Mouse (Mus musculus) bone marrow macrophage, adult 2 months (primary cell): ENCODE results near the gene Ngfr. TPM values are rescaled to one million over a fixed set of nuclear protein-coding genes. Genes with fewer than 3 reads are reported as not detected.
"Not testable (repeated sequence)": the region's sequence is repeated elsewhere in the genome, so short reads cannot be mapped to it uniquely, and the experiment has no call there.

Experiments
- H3K27ac ChIP-seq: 2 replicates; pipeline ENCODE4 v1.5.1; 2012; ENCODE audit warnings: low read depth, low read length; ENCODE audit not compliant: insufficient read depth
- H3K4me1 ChIP-seq: 2 replicates; pipeline ENCODE4 v1.6.1; 2012; ENCODE audit warnings: low read length; ENCODE audit not compliant: control insufficient read depth, insufficient read depth
- H3K4me3 ChIP-seq: 2 replicates; pipeline ENCODE4 v1.5.1; 2012; ENCODE audit warnings: mild to moderate bottlenecking, low read length, moderate library complexity; ENCODE audit not compliant: insufficient read depth
- CTCF ChIP-seq: IDR thresholded peaks from 2 replicates; pipeline ENCODE4 v1.5.1; 2012; ENCODE audit warnings: low read depth, mild to moderate bottlenecking, low read length, moderate library complexity
- POLR2A ChIP-seq: IDR thresholded peaks from 2 replicates; pipeline ENCODE4 v1.6.1; 2012; ENCODE audit warnings: mild to moderate bottlenecking, low read depth, low read length, borderline replicate concordance
- polyA plus RNA-seq: library from polyadenylated mRNA; stranded (reverse); fragments of >200 nt; gene quantifications from 2 replicates; pipeline ENCODE4 v1.2.4, GENCODE M21; 2012; ENCODE audit not compliant: missing spikeins, insufficient read depth, insufficient read length

Gene Ngfr
- polyA plus RNA-seq, 1 experiment = not detected

DNA sequence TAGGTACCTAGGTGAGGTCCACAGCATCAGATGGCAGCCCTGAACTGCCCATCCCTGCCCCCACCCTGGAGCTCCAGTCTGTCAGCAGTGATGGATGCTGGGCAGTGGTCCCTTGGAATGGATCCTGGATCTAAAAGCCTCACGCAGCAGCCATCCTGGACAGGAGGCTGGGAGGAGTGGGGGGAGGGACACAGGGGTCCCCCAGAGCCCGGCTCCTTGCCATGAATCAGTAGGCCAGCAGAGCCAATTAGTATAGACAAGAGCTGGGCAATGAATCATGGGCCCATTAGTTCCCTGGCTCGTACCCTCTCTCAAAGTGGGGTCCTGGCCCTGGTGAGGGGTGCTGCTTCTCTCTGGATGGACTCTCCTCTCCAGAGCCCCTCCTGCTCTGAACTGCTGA is 31.5 kb upstream of the Ngfr start:
- Histone ChIP-seq H3K4me1 (no peaks in the 10 kb centered on the region), H3K4me3 (no peak overlapping the region)
- TF ChIP-seq POLR2A (no peak), CTCF (no peak)

GRCm38 (mm10) chr11:95617785-95618465 is 30.4 kb upstream of the Ngfr start:
- Histone ChIP-seq H3K4me3 (no peak overlapping the region), H3K27ac (no peak overlapping the region), H3K4me1 (no peaks in the 10 kb centered on the region)
- no peak for TF ChIP-seq CTCF
- TF ChIP-seq POLR2A = no peak

More for the DNA sequence above, 31.5 kb upstream of the Ngfr start:
- H3K27ac ChIP-seq = no peak overlapping the region

DNA sequence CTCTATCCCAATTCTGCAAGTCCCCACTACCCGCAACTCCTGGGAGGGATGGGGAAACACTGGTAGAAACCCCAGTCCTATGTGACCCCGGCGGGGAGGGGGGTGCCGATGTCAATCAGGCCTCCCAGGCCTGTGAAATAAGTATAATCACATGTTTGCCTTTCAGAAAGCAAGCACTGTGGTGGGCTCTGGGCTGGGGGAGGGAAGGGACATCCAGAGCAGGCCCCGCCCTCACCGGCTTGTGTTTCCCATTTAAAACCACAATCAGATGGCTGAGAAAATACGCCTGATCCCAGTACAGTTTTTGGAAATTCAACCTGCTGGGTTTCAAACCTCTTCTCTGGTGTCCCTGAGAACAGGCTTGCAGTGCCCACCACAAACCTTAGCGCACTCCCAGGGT is 27.2 kb upstream of the Ngfr start:
- TF ChIP-seq CTCF = no peak
- Histone ChIP-seq H3K4me3 (no peak overlapping the region), H3K4me1 (no peaks in the 10 kb centered on the region), H3K27ac (no peak overlapping the region)

DNA sequence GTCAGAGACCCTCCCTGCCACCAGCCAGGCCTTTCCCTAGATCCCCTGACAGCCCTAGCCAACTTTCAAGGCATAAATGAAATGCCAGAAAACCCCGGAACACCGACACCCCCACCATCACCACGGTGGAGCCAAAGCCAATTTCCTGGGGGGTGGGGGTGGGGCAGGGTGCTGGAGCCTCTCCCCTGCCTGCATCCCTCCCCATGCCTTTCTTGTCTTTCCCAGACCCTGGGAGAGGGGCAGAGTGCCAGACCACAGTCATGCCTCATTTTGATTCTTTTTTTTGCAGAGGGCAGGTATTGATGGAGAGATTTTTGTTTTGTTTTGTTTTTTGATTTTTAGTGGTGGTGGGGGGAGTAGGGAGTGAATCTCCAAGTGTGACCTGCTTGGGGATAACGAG is 23.7 kb upstream of the Ngfr start:
- Histone ChIP-seq H3K4me3 (no peak overlapping the region), H3K4me1 (no peaks in the 10 kb centered on the region), H3K27ac (no peak overlapping the region)
- TF ChIP-seq POLR2A (no peak), CTCF (no peak)

DNA sequence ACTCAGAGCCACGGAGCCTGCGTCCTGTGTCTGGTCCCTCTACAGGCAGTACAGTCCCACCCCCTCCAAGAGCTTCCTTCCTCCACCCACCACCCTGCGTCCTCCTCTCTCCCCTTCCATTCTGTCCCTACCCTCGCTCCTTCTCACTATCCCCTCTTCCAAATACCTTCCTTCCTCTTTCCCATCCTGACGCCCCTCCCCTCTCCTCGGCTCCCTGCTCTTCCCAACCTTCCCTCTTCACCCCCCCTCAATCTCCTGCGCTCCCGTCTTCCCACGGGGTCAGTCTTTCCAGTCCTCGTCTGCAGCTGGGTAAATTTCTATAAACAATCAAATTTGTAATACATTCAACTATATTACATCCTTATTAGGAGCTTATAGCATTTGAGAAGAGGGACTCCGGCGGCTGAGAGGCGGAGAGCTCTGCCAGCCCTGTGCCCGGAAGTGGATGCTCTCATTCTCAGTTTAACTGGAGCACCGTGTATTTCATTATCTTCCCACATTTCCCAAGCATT is 22.9 kb upstream of the Ngfr start:
- TF ChIP-seq CTCF (no peak), POLR2A (no peak)
- Histone ChIP-seq H3K4me1 (no peaks in the 10 kb centered on the region), H3K4me3 (no peak overlapping the region), H3K27ac (no peak overlapping the region)

DNA sequence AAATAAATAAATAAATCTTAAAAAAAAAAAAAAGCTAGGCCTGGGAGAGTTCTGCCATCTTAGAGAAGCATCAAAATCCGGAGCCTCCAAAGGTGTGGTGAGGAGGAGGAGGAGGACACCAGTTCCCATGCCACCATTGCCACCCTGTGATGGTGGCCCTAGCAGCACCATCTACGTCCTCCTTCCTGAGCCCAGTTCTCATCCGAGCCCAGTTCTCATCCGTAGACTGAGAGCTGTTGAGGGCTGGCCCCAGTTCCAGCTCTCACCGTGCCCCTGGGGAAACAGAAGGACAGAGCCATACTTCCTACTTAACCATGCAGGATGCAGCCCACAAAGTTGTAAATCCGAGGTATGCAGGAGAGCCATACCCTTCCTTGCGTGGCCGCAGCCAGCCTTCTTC is 22.4 kb upstream of the Ngfr start:
- Histone ChIP-seq H3K4me3 (no peak overlapping the region), H3K4me1 (no peaks in the 10 kb centered on the region), H3K27ac (no peak overlapping the region)
- no peak for TF ChIP-seq CTCF
- TF ChIP-seq POLR2A = no peak

GRCm38 (mm10) chr11:95607286-95607685 is 19.8 kb upstream of the Ngfr start:
- not testable (repeated sequence) for H3K4me3 ChIP-seq, H3K27ac ChIP-seq, H3K4me1 ChIP-seq

- Histone ChIP-seq H3K4me3 (no peak overlapping the region), H3K4me1 (no peaks in the 10 kb centered on the region; the same call in 1 of the 2 replicates), H3K27ac (no peak overlapping the region)
- TF ChIP-seq CTCF = no peak
These were observed 10.9 kb upstream of the Ngfr start for GRCm38 (mm10) chr11:95598214-95599062.

DNA sequence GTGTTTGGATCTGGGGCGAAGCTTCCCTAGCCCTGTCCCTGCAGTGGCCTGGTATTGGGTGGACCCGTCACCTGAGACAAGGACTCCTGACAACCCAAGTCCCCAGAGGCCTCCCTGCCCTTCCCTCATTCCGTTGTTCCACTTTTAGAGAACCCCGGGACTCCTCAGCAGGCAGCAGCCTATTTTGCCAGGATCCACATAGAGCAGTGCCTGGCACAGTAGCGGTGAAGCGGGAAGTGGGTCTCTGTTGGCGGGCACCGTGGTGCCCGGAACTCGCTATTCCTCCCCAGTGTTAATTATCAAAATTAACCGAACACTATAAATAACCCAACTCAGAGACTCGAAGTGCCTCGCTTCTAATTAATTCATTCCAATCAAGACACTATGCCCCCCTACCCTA is 10.2 kb upstream of the Ngfr start:
- TF ChIP-seq POLR2A = no peak
- TF ChIP-seq CTCF = no peak
- H3K4me3 ChIP-seq = no peak overlapping the region
- no peaks in the 10 kb centered on the region; the same call in 1 of the 2 replicates for H3K4me1 ChIP-seq
- H3K27ac ChIP-seq = no peak overlapping the region

DNA sequence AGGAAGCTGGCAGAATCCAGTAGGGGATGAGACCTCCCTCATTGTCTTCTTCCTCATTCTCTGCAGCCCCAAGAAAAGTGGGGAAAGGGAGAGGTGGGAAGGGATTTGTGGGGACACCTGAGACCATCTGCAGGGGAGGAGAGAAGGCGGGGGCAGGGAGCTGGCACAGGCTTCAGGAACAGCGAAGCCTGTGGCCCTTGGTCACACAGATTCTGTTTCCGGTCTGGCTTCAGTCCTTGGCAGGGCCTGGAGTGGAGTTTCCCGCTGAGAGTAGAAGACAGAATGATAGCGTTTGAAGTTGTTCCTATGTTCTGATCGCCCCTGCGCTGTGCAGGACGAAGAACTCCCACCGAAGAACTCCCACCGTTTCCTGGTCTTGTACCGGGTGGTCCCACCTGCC is 9.2 kb upstream of the Ngfr start:
- no peak overlapping the region for H3K27ac ChIP-seq
- TF ChIP-seq POLR2A = no peak
- no peak for TF ChIP-seq CTCF
- no peaks in the 10 kb centered on the region; the same call in 1 of the 2 replicates for H3K4me1 ChIP-seq
- H3K4me3 ChIP-seq = no peak overlapping the region

- Histone ChIP-seq H3K4me3 (no peak overlapping the region), H3K27ac (no peak overlapping the region), H3K4me1 (no peaks in the 10 kb centered on the region; the same call in 1 of the 2 replicates)
- TF ChIP-seq POLR2A = no peak
- TF ChIP-seq CTCF = no peak
These were observed 8.6 kb upstream of the Ngfr start for GRCm38 (mm10) chr11:95596150-95596515.
